Mouse (Mus musculus): Measurements from ENCODE around the gene Slc35a3.
"Not testable (repeated sequence)": the region's sequence is repeated elsewhere in the genome, so short reads cannot be mapped to it uniquely, and the experiment has no call there.

Slc35a3 gene

DNA sequence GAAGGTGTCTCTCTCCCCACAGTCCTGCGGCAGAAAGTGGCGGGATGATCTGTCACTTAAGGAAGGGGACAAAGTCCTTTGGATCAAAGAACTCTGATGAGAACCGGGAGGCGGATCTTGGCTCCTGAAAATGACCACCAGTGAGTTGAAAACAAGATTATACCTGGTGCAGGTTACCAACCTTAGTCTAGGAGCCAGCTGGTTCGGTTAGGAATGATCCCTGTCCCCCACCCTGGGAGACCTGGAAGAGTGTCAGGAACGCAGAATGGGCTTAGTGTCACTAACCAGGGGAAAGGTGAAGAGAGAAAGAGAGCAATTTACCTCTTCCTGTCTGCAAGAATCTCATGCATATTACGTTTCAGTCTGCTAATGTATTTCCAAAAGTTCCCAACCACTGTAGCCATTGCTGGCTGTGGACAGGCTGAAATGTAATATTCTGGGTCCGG is at the start of gene Slc35a3:
Gene Slc35a3 (minus strand): TSS at position 396 of the 446 bp plus-strand sequence.
- no peak for DNase-seq (ENCODE audit: low spot score)

DNA sequence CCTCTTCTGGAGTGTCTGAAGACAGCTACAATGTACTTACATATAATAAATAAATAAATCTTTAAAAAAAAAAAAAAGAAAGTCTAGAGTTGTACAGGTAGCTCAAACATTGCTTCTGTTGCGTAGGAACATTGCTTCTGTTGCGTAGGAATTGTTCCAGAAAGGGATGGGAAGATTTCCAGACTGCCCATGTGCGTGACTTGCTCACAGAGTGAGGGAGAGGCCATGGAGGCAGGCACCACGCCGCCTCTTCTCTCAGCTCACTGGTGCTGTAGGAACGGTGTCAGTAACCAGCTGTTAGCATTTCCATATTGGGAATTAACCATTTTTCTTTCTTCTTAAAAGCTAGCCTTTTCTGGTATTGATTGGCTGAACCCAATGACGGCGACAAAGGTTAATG is 40.2 kb upstream of the Slc35a3 start:
- no peak for DNase-seq (ENCODE audit: low spot score)

DNA sequence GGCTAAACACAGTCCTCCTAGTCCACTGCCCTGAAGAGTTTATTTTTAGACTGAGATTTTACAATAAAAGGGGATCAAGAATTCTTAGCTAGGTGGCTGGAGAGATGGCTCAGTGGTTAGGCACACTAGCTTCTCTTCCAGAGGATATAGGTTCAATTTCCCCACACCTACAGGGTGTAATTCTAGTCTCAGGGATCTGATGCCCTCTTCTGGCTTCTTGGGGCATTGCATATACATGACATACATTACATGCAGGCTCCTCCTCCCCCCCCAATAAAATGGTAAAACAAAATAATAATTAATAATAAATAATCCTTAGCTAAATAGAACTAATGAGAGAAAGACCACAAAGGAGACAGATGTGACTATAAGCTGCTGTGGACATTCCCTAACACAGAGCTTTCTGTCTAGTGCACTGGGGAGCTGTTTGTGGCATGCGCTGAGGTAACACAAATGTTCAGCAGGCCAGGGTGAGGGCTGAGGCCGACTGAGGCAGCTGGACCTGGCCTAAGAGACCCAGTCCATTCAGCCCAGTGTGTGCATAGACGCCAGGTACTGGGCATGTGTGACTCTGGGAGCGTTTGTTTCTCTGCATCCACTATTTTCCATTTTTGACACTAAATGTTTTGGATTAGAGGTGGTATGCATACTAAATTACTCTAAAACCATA is 38.7 kb upstream of the Slc35a3 start:
- DNase-seq (ENCODE audit: low spot score) = peak; percentile 72

DNA sequence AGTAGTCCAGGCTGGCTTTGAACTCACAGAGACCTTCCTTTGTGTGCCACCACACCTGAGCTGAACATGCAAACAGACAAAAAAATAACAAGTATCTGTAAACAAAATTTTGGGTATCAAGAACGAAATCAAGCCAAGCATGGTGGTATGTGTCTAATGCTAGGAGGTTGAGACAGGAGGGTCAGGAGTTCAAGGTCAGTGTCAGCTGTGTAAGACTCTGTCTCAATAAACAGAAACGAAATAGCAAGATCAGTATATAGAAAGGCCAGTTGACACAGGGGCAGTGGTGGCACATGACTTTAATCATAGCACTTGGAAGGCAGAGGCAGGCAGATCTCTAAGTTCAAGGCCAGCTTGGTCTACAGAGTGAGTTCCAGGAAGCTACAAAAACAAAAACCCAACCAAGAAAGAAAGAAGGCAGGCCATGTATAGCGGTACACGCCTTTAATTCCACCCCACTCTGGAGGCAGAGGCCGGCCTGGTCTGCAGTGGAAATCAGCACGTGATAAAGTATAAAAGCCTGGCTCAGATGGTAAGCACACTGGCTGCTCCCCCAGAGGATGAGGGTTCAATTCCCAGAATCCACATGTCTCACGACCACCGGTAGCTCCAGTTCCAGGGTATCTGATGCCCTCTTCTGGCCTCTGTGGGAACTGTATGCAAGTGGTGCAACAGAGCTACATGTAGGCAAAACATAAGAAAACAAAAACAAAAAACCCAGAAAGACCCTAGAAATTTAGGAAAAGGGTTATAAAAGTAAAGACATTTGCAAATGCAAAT is 36.0 kb upstream of the Slc35a3 start:
- DNase-seq (ENCODE audit: low spot score) = peak; percentile 80

DNA sequence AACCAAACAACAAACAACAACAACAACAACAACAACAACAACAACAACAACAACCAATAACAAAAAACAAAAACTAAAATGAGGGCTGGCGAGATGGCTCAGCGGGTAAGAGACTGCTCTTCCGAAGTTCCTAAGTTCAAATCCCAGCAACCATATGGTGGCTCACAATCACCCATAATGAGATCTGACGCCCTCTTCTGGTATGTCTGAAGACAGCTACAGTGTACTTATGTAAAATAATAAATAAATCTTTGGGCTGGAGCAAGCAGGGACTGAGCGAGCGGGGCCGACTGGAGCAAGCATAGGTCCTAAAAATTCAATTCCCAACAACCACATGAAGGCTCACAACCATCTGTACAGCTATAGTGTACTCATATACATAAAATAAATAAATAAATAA is 35.0 kb upstream of the Slc35a3 start:
- not testable (repeated sequence) for DNase-seq (ENCODE audit: low spot score)

DNA sequence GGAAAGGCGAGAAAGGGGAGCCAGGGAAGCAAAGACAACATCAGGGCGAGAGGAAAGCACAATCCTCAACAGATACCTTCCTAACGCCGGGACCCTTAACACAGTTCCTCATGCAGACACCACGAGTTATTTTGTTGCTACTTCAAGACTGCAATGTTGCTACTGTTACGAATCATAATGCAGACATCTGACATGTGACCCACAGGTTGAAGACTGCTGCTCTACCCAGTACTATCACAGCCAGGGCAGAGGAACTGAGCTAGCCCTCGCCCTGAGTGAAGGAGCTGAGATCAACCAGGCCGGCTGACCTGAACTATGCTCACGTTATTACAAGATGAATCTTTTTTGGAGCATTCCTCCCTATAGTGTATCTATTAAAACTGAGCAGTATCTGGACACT is 28.3 kb upstream of the Slc35a3 start:
- no peak for DNase-seq (ENCODE audit: low spot score)

DNA sequence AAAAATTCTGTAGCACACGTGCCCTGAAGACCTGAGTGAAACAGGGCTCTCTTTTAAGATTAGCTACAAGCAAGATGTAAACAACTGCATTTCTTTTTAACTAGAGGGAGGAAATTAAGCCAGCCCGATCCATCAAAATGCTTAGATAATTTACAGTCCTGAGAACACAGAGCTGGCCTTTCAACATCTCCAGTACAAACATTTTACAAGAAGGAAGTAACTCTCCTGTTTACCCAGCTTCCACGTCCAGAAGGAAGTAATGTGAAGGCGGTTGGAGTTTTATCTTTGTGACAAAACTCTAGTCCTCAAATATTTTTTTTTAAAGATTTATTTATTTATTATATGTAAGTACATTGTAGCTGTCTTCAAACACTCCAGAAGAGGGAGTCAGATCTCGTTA is 27.5 kb upstream of the Slc35a3 start:
- no peak for DNase-seq (ENCODE audit: low spot score)

DNA sequence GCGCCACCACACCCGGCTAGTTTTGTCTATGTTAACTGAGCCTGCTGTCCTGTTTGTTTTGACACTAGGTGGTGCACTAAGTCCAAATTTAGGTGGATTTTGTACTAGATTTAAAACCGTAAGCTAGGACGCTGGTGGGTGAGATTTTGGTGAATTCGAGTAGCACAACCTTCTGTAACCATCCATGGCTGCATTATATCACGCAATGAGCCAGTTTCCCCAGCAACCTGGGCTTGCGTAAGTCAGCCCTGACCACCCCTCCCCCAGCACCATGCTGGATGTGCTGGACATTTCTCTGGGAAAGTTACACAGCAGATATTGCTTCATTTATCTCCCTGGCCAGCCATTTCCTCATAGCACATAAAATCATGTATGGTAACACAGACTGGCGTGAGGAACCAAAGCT is 24.7 kb upstream of the Slc35a3 start:
- no peak for DNase-seq (ENCODE audit: low spot score)

DNA sequence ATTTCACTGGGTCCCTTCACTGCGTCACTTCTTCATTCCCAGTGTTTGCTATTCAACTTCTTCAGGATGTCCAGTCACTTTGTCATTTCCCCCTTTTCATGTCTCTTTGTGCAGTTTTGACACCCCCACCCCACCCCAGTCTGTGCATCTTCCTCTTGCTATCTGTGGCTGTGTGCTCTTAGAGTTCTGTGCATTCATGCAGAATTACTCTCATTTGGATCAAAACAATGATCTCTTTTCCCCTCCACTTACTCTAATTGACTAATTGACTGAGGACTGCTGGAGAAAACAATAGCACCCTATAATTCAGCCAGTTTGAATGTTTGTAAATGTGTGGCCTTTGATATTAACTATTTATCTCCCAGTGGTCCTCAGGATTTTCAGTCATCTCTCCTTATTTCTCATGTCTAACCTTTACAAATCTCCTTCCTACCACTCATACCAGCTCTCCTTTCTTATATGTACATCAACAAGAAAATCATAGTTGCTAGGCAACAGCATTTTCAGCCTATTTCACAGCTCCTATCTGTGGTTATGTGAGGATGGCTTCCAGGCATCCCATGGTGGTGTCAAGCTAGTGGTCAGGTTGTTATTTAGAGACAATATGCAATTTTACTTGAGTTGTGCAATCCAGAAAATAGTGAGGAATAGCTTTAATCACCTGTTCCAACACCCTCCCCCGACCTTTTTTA is 17.0 kb upstream of the Slc35a3 start:
- DNase-seq (ENCODE audit: low spot score) = no peak

DNA sequence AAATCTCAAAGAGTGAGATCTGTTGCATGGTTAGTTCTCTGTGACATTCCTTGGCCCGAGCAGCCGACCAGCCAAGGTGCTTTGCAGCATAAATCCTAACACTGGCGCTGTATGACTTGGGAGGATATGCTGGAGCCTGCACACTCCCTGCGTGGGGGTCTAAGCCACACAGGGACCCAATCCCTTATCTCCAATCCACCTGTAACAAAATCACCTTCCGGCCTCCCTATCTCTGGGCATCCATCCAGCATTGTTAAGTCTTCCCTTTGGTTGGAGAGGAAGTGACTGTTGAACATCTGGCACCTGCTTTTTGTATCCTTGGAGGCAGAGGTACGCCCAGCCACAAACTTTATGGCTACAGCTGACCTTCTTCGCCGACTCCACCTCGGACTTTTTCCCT is 14.2 kb upstream of the Slc35a3 start:
- no peak for DNase-seq (ENCODE audit: low spot score)

DNA sequence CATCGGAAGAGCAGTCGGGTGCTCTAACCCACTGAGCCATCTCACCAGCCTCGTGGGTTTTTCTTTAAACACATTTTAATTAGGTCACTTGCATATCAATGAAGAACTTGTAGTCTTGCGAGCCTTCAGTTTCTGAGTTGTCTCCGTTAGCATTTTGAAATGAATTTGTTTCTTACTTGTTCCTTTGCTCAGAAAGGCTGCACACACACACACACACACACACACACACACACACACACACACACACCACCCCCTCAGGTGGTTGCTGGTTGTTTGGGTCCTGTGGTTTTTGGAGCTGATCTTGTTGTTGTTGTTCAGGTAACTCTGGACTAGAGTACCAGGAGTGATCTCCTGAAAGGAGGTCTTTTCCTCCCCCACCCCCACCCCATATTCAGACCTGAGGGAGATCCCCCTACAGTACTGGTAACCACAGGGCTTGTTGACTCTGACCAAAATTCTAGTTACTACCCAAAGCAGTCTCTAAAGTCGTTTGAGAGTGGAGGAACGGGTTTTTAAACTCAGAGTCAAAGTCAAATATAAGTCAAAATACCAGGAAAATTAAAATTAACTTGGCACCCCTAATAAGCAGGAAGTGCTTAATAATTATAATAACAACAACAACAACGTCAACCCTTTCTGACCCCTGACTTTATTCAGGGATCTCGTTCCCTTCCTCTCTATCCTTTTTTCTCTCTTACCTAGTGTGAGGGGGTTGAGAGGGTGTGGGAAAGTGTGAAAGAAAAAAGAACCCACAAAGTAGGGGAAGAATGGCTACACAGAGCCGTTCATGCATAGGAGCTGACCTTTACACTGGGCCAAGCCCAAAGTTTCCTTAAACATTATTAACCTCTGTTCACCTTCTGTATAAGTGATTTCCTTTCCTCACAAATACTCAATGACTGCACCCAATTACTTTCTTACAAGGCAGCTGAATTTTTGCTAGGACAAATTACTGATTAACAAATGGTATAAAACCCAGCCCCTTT is 11.2 kb upstream of the Slc35a3 start:
- no peak for DNase-seq (ENCODE audit: low spot score)

DNA sequence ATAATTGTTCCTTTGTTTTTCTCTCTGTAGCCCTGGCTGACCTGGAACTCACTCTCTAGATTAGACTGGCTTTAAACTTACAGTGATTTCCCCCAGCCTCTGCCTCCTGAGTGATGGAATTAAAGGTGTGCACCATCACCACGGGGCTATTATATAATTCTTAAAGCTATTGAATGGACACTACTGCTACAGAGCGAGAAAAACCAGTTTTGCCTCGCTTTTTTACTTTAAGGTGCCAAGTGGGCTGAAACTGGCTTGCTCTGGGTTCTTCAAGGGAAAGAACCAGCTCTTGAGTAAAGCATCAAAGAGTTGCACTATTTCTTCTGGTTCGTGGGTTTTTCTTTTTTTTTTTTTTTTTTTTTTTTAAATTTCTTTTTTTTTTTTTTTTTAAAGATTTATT is 10.3 kb upstream of the Slc35a3 start:
- no peak for DNase-seq (ENCODE audit: low spot score)

DNA sequence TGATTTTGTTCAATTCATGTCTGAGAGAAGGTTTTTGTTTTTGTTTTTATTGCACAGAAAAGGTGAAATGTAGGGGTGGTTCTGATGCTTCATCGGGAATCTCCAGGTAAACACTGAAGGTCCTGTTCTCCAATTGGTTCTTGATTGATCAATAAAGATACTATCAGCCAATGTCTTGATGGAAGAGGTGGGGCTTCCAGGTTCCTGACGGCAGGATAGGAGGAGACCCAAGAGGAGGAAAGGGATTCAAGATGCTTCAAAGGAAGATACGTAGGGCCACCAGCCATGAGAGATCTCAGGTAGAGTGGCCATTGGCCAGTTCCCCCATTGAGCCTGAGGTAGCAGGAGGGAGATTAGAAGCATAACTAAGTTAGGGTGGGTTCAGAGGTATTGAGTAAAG is 6.3 kb upstream of the Slc35a3 start:
- no peak for DNase-seq (ENCODE audit: low spot score)

DNA sequence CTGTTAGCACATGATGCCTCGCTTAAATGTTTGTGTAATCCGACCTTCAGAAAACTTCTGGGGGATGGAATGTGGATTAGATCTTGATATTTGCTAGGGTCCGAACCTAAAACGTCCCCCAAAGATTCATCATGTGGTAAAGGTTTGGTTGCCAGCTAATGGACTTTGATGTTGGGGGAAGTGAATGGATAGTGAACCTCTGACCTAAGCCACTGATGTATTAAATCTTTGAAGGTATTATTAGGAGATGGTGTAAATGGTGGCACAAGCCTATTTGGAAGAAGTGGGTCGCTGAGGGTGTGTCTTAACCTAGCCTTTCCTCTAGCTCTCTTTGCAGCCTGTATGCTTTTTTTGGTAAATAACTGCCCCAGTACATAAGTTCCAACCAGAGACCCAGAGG is 400 bp upstream of the Slc35a3 start:
- no peak for DNase-seq (ENCODE audit: low spot score)

DNA sequence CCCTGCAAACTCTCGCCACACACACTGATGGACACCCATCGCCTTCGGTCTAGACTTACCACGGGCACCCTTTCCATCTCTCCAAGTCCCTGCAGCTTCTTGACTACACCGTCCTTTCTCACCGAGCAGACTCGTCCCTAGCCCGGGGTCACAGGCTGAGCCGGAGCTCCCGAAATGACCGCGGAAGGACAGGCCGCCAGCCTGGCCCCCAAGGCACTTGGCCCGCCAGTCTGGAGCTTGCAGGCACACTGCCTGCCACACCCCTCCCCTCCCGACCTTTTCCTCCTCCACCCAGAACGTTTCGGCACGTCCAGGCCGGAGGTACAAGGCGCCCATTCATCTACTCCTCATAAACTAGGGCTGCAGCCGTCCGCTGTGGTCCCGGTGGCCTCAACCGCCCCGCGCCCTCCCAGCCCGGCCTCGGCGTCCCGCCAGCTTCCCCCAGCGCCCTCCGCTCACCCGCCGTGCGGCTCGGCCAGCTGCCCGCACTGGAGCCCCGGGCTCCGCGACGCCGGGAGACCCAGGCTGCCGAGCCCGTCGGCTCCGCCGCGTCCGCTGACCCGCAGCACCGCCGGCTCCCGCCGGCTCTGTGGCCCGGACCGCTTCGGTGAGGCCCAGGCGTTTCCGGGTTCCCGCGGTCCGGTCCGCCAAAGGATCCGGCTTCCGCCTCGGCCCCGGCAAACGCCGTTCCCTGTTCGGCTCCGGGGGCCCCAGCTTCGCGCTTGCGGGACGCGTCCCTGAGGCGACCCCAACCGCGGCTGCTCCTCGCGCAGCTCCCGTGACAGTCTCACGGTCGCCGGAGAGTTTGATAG is 801 bp downstream of the Slc35a3 start:
- DNase-seq (ENCODE audit: low spot score) = peak; percentile 69

DNA sequence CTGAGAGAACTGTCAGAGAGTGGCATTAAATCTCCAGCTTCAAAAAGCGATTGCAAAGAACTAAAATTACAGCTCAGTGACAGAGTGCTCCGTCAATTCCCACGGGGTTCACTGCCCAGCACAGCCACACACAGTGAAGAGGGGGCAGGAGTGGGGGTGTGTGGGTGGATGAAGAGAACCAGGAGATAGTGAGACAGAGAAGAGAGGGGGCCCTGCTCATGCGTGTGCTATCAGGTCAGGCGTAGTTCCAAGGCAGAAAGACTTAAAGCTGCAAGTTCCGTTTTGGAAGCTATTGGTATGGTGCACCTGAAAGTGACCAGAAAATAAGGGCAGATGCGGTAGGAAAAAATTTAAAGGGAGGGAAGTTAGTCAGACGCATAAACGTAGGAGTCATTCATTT is 1.7 kb downstream of the Slc35a3 start:
- no peak for DNase-seq (ENCODE audit: low spot score)

DNA sequence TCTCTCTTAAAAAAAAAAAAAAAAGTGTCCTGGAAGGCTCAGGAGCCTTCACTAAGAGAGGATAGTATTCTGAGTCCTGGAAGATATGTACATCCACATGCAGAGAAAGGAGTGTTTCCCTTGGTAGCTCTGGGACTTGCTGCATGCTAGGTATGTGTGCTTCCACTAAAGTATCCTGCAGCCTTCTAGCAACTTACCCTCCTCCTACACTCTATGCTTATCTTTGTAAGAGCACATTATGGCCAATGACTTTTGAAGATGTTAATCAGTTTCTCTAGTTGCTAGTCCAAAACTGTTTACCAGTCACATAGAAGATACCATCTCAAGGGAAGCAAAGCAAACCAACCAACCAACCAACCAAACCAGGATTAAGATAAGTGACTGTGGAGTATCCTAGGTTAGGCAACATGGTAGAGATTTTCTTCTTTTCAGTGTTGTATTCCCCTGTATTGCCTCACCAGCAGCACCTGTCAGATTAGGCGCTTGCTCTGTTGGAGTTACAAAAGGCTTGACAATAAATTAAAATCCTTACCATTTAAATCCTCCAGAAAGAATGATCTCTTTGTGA is 6.9 kb downstream of the Slc35a3 start:
- no peak for DNase-seq (ENCODE audit: low spot score)

DNA sequence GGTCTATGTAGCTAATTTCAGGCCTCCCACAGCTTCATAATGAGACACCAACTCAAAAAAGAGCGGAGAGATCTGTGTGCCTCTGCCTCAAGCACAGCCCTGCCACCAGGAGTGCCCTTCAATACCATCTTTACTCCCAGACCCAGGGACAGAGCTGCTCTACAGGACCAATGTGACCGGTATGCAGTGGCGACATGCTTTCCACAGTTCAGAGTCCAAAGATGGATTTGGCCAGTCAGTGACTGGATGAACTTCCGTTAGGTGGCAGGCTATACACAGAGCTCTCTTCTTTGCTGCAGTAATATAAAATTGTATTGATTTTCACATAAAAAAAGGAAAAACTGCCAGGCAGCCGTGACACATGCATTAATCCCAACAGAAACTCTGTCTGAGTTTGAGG is 8.8 kb downstream of the Slc35a3 start:
- no peak for DNase-seq (ENCODE audit: low spot score)

DNA sequence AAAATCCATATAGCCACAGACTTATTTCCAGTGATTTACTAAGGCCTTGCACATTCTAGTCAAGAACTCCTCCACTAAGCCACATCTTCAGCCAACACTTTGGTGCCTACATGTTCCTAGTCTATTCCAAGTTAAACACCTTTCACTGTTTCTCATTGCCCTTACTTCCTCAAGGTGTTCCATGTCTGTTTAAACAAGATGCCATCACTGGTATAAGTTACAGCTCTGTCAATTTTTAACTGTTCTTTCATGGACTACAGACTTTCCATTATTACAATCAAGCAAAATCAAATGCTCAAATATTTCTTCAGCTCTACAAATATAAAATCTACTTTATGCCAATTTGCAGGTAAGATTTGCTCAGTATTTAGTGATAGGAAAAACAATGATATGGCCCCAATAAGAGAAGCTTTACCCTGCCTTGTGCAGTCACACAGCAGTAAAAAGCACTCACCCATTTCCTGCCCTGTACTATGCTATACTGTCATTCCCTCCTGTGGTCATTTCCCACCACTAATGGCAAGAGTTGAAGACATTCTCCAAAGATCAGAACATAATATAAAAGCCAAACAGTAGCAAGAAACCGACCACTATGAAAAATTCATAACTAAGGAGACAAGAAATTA is 9.9 kb downstream of the Slc35a3 start:
- DNase-seq (ENCODE audit: low spot score) = no peak

DNA sequence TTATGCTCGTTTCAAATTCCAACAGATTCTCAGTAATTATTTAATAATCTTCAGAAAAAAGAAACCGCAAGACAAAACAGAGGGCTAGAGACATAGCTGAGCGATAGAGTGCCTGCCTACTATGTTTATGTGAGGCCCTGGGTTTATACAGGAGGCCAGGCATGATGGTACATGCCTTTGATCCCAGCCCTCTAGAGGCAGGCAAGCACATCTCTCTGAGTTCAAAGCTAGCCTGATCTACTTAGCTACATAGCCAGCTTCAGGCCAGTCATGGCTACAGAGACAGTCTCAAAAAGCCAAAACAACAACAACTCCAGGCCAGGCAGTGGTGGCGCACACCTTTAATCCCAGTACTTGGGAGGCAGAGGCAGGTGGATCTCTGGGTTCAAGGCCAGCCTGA is 11.0 kb downstream of the Slc35a3 start:
- DNase-seq (ENCODE audit: low spot score) = no peak
